Mouse (Mus musculus): Measurements from ENCODE around the gene Rab37. TPM values are rescaled to one million over a fixed set of nuclear protein-coding genes. Genes with fewer than 3 reads are reported as not detected.

Gene Rab37
- polyA plus RNA-seq, 1 experiment from 2014 or later = 1.4 TPM

DNA sequence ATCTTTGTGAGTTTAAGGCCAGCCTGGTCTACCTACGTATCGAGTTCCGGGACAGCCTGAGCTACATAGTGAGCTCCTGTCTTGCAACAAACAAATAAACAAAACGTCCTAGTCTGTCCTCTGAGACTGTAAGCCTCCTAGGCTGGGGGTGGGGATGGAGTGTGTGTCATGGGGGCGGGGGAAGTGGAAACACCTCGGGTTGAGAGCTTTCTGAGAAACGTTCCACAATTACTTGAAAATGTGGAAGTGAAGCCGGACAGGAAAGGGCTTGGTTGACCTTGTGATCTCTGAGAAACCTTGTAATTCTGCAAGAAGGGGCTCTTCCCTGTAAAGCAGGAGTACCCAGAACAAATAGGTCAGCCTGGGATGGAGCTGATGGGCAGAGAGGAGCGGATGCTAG lies 28.2 kb downstream of the Rab37 start:
- H3K9me3 ChIP-seq (replicated peaks; ENCODE audit: control insufficient read depth, low read length) = no peaks in the 10 kb centered on the region
- WGBS = 58% methylated on average over 9 of the region's 9 CpGs
- H3K4me2 ChIP-seq (ENCODE audit: low read depth, low read length) = no peak overlapping the region
- DNase-seq (ENCODE audit: low spot score) (no peak), ATAC-seq (replicated peaks; ENCODE audit: insufficient number of reproducible peaks, low FRiP score, low TSS enrichment, low read depth) (no peak)
- H3K4me1 ChIP-seq (ENCODE audit: control insufficient read depth, insufficient read depth, low read length) = no peaks in the 10 kb centered on the region
- H3K27me3 ChIP-seq (ENCODE audit: control insufficient read depth, insufficient read depth, low read length) = no peaks in the 10 kb centered on the region
- no peak overlapping the region for H3K9ac ChIP-seq (replicated peaks; ENCODE audit: low read length)
- H3K36me3 ChIP-seq (replicated peaks; ENCODE audit: control insufficient read depth, insufficient read depth, low read depth, low read length) = no peaks in the 10 kb centered on the region
- H3K27ac ChIP-seq (replicated peaks; ENCODE audit: low read depth, low read length) = no peak overlapping the region
- no peak overlapping the region for H3K4me3 ChIP-seq (ENCODE audit: low read depth, low read length)

DNA sequence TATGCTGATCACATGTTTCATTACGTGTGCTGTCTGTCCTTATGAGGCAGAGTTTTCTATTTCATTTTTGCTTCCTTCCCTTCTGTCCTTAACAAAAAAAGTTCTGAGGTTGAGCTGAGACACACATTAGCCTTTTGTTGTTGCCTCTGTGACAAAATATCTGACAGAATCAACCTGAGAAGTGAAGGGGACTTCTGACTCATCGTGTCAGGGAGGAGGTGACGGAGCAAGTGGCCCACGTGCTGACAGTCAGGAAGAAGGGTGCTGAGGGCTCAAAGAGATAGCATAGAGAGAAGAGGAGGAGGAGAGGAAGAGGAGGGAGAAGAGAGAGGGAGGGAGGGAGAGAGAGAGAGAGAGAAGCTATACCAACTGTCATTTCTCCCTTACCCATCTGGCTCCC lies 37.3 kb downstream of the Rab37 start:
- Histone ChIP-seq H3K4me1 (ENCODE audit: control insufficient read depth, insufficient read depth, low read length) (no peaks in the 10 kb centered on the region), H3K27ac (replicated peaks; ENCODE audit: low read depth, low read length) (no peak overlapping the region), H3K9me3 (replicated peaks; ENCODE audit: control insufficient read depth, low read length) (no peaks in the 10 kb centered on the region), H3K4me2 (ENCODE audit: low read depth, low read length) (no peak overlapping the region), H3K4me3 (ENCODE audit: low read depth, low read length) (no peak overlapping the region), H3K36me3 (replicated peaks; ENCODE audit: control insufficient read depth, insufficient read depth, low read depth, low read length) (no peaks in the 10 kb centered on the region), H3K9ac (replicated peaks; ENCODE audit: low read length) (no peak overlapping the region), H3K27me3 (ENCODE audit: control insufficient read depth, insufficient read depth, low read length) (no peaks in the 10 kb centered on the region)
- 85% methylated on average over 4 of the region's 4 CpGs for WGBS
- no peak for DNase-seq (ENCODE audit: low spot score)
- no peak for ATAC-seq (replicated peaks; ENCODE audit: insufficient number of reproducible peaks, low FRiP score, low TSS enrichment, low read depth)

DNA sequence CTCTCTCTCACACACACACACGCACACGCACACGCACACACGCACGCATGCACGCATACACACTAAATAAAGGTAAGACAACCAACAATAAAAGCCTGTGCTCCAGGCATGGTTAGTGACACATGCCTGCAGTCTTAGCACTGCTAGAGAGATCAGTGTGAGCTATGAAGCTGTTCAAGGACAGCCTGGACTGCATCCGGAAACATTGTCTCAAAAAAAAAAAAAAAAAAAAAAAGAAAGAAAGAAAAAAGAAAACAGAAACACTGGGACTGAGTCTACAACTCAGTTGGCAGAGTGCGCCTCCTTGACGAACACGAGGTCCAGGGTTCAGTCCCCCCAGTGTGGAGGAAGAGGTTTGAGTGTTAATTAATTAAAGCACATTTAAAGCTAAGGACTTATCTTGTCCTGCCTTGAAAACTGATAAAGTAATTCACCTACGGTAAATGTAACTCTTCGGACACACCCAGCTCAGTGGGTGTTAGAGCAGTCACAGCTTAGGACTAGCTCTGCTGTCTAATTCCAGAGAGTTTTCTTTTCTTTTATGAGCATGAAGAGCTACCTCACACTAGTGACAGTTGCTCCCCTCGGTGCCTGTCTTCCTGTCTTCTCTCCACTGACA lies 38.4 kb downstream of the Rab37 start:
- H3K9ac ChIP-seq (replicated peaks; ENCODE audit: low read length) = no peak overlapping the region
- 89% methylated on average over 13 of the region's 13 CpGs for WGBS
- ATAC-seq (replicated peaks; ENCODE audit: insufficient number of reproducible peaks, low FRiP score, low TSS enrichment, low read depth) = no peak

DNA sequence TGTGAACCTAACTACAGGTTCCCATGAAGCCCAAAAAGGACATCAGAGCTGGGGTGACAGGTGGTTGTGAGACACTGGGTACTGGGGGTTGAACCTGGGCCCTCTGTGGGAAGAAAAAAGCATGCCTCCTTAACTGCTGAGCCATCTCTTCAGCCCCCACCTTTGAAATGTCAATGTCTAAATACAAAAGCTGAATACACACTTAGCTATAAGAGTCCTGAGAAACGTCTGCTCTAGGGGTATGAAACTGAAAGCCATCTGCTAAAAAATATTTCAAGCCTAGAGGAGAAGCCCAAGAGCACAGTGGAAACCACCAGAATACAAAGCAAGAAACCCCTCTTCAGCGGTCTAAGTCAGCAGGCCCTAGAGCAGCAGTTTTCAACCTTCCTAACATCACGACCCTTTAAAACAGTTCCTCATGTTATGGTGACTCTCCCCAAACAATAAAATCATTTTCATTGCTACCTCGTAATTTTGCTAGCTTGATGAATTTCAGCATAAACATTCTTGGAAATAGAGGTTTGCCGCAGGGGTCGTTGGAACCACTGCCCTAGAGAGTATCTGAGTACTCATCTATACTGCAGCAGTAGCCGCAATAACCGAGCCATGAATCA lies 40.6 kb downstream of the Rab37 start:
- WGBS = 84% methylated on average over 8 of the region's 8 CpGs

More for the DNA sequence above, 38.4 kb downstream of the Rab37 start:
- DNase-seq (ENCODE audit: low spot score) = no peak
- no peak overlapping the region for H3K27ac ChIP-seq (replicated peaks; ENCODE audit: low read depth, low read length)
- H3K4me2 ChIP-seq (ENCODE audit: low read depth, low read length) = no peak overlapping the region
- H3K36me3 ChIP-seq (replicated peaks; ENCODE audit: control insufficient read depth, insufficient read depth, low read depth, low read length) = no peaks in the 10 kb centered on the region
- no peaks in the 10 kb centered on the region for H3K27me3 ChIP-seq (ENCODE audit: control insufficient read depth, insufficient read depth, low read length)
- H3K4me3 ChIP-seq (ENCODE audit: low read depth, low read length) = no peak overlapping the region
- no peaks in the 10 kb centered on the region for H3K4me1 ChIP-seq (ENCODE audit: control insufficient read depth, insufficient read depth, low read length)
- no peaks in the 10 kb centered on the region for H3K9me3 ChIP-seq (replicated peaks; ENCODE audit: control insufficient read depth, low read length)

DNA sequence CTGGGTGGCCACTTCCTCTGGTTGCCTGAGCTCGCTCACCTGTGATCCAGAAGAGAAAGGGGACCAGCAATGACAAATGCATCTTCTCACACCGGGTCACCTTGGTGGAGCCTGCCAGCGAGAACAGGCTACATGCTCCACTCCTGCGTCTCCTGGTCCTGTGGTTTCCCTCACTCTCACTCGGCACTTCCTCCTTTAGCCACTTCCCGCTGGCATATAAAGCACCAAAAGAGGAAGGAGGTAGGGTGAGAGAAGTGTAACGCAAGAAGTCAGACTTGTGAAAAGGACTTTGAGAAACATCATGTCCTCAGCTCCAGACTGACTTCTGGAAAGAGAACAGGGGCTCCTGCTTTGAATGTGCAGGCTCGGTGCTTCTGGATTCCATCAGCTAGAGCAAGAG lies 42.6 kb downstream of the Rab37 start, which contains the start of gene Cd300lf:
Gene Cd300lf, minus strand, starts transcription at position 193 of the 400 bp plus-strand sequence.
- Histone ChIP-seq H3K4me3 (ENCODE audit: low read depth, low read length) (no peak within 1 kb of the TSS), H3K27ac (replicated peaks; ENCODE audit: low read depth, low read length) (no peak within 1 kb of the TSS), H3K27me3 (ENCODE audit: control insufficient read depth, insufficient read depth, low read length) (no peaks in the 10 kb centered on the region), H3K4me2 (ENCODE audit: low read depth, low read length) (no peak within 1 kb of the TSS), H3K36me3 (replicated peaks; ENCODE audit: control insufficient read depth, insufficient read depth, low read depth, low read length) (no peaks in the 10 kb centered on the region), H3K9ac (replicated peaks; ENCODE audit: low read length) (no peak within 1 kb of the TSS), H3K4me1 (ENCODE audit: control insufficient read depth, insufficient read depth, low read length) (no peaks in the 10 kb centered on the region), H3K9me3 (replicated peaks; ENCODE audit: control insufficient read depth, low read length) (no peaks in the 10 kb centered on the region)
- no peak for DNase-seq (ENCODE audit: low spot score)
- WGBS = 78% methylated on average over 8 of the region's 8 CpGs
- ATAC-seq (replicated peaks; ENCODE audit: insufficient number of reproducible peaks, low FRiP score, low TSS enrichment, low read depth) = no peak

More for the DNA sequence above, 40.6 kb downstream of the Rab37 start:
- Histone ChIP-seq H3K9ac (replicated peaks; ENCODE audit: low read length) (no peak overlapping the region), H3K36me3 (replicated peaks; ENCODE audit: control insufficient read depth, insufficient read depth, low read depth, low read length) (no peaks in the 10 kb centered on the region), H3K4me2 (ENCODE audit: low read depth, low read length) (no peak overlapping the region), H3K27me3 (ENCODE audit: control insufficient read depth, insufficient read depth, low read length) (no peaks in the 10 kb centered on the region), H3K4me3 (ENCODE audit: low read depth, low read length) (no peak overlapping the region), H3K4me1 (ENCODE audit: control insufficient read depth, insufficient read depth, low read length) (no peaks in the 10 kb centered on the region), H3K27ac (replicated peaks; ENCODE audit: low read depth, low read length) (no peak overlapping the region), H3K9me3 (replicated peaks; ENCODE audit: control insufficient read depth, low read length) (no peaks in the 10 kb centered on the region)
- DNase-seq (ENCODE audit: low spot score) (no peak), ATAC-seq (replicated peaks; ENCODE audit: insufficient number of reproducible peaks, low FRiP score, low TSS enrichment, low read depth) (no peak)

DNA sequence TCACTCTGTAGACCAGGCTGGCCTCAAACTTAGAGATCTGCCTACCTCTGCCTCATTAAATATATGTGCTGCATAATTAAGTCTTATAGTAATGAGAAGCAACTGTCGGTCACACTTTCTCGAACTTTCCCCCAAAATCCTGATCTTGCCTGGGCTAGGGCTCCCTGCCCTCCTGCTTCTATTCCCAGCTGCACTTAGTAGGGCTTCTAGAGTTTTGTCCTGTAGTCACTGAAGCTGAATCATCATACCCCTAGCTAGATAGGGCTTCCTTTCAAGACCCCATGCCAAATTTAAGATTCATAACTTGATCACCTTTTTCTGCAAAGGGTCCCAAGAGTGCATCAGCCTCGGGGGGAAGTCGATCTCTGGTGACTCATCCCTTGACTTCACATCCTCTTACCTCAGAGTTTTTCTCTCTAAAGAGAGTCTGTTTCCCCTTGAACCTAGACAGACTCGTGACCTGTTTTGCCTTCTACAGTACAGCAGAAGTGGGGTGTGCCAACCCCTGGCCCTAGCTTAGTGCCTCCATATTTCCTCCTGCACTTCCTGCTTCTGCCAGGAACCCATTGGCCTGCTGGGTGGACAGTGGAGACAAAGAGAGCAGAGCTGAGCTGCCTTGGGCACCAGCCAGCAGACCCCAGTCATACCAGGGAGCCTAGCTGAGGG lies 47.5 kb downstream of the Rab37 start:
- Histone ChIP-seq H3K4me1 (ENCODE audit: control insufficient read depth, insufficient read depth, low read length) (no peaks in the 10 kb centered on the region), H3K4me3 (ENCODE audit: low read depth, low read length) (no peak overlapping the region), H3K27ac (replicated peaks; ENCODE audit: low read depth, low read length) (no peak overlapping the region), H3K4me2 (ENCODE audit: low read depth, low read length) (no peak overlapping the region), H3K9me3 (replicated peaks; ENCODE audit: control insufficient read depth, low read length) (no peaks in the 10 kb centered on the region), H3K9ac (replicated peaks; ENCODE audit: low read length) (no peak overlapping the region), H3K27me3 (ENCODE audit: control insufficient read depth, insufficient read depth, low read length) (no peaks in the 10 kb centered on the region), H3K36me3 (replicated peaks; ENCODE audit: control insufficient read depth, insufficient read depth, low read depth, low read length) (no peaks in the 10 kb centered on the region)
- no peak for ATAC-seq (replicated peaks; ENCODE audit: insufficient number of reproducible peaks, low FRiP score, low TSS enrichment, low read depth)
- DNase-seq (ENCODE audit: low spot score) = no peak
- 83% methylated on average over 5 of the region's 5 CpGs for WGBS

DNA sequence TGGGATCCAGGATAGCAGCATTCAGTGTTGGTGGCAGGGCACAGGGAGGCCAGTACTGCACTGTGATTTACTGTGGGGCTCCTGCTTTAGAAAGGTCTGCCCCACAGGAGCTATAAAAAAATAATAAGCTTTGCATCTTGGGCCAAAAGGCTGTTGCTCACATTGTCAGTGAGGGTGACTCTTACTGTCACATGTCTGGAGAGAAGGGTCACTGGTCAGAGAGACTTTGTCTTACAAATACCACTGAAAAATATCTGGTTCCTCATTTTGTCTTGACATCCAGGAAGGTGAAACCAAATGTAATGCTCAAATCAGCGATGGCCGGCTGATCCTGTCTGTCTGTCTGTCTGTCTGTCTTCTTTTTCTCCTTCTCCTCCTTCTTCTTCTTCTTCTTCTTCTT lies 50.7 kb downstream of the Rab37 start:
- no peaks in the 10 kb centered on the region for H3K36me3 ChIP-seq (replicated peaks; ENCODE audit: control insufficient read depth, insufficient read depth, low read depth, low read length)
- DNase-seq (ENCODE audit: low spot score) (no peak), ATAC-seq (replicated peaks; ENCODE audit: insufficient number of reproducible peaks, low FRiP score, low TSS enrichment, low read depth) (no peak)
- no peaks in the 10 kb centered on the region for H3K4me1 ChIP-seq (ENCODE audit: control insufficient read depth, insufficient read depth, low read length)
- H3K27ac ChIP-seq (replicated peaks; ENCODE audit: low read depth, low read length) = no peak overlapping the region
- no peaks in the 10 kb centered on the region for H3K27me3 ChIP-seq (ENCODE audit: control insufficient read depth, insufficient read depth, low read length)
- H3K4me2 ChIP-seq (ENCODE audit: low read depth, low read length) = no peak overlapping the region
- no peak overlapping the region for H3K9ac ChIP-seq (replicated peaks; ENCODE audit: low read length)
- WGBS = 85% methylated on average over 2 of the region's 2 CpGs
- no peak overlapping the region for H3K4me3 ChIP-seq (ENCODE audit: low read depth, low read length)
- no peaks in the 10 kb centered on the region for H3K9me3 ChIP-seq (replicated peaks; ENCODE audit: control insufficient read depth, low read length)

DNA sequence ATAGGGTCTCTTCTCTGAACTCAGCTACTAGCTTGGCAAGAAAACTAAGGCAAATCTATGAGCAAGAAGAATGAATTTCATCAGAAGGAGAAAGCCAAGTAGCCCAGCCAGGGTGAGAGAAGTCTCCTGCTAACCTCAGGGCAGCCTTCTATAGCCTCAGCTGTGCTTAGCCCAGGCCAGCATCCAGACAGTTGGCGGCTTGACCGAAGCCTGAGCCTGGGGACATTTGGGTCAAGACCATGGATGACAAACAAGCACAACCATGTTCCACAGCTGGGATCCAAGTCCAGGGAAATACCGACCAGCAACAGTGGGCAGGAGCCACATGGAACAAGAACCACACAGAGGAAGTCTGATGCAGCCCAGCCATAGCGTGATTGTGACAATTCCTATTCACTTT lies 56.6 kb downstream of the Rab37 start:
- WGBS = 91% methylated on average over 4 of the region's 4 CpGs
- H3K36me3 ChIP-seq (replicated peaks; ENCODE audit: control insufficient read depth, insufficient read depth, low read depth, low read length) = no peaks in the 10 kb centered on the region

More for the DNA sequence above, 56.6 kb downstream of the Rab37 start:
- Histone ChIP-seq H3K27ac (replicated peaks; ENCODE audit: low read depth, low read length) (no peak overlapping the region), H3K9ac (replicated peaks; ENCODE audit: low read length) (no peak overlapping the region), H3K4me3 (ENCODE audit: low read depth, low read length) (no peak overlapping the region), H3K9me3 (replicated peaks; ENCODE audit: control insufficient read depth, low read length) (no peaks in the 10 kb centered on the region), H3K27me3 (ENCODE audit: control insufficient read depth, insufficient read depth, low read length) (no peaks in the 10 kb centered on the region), H3K4me1 (ENCODE audit: control insufficient read depth, insufficient read depth, low read length) (no peaks in the 10 kb centered on the region; the same call in 1 of the 2 replicates), H3K4me2 (ENCODE audit: low read depth, low read length) (no peak overlapping the region)
- no peak for ATAC-seq (replicated peaks; ENCODE audit: insufficient number of reproducible peaks, low FRiP score, low TSS enrichment, low read depth)
- DNase-seq (ENCODE audit: low spot score) = no peak
